Mouse (Mus musculus) adrenal gland, adult 2 months (tissue): ENCODE measurements at regions not wholly inside any gene's neighbourhood (a gene's known extent, or its start where the extent isn't known, plus 50 kb on each side); places are given as distances from the start of the nearest gene placed in this dataset.

ENCODE experiments used
- DNase-seq: peaks from one replicate; pipeline ENCODE4 v3.0.0; 2021

- no peak for DNase-seq
Measured at GRCm38 (mm10) chr5:21109030-21109429, 53.3 kb upstream of the Ptpn12 start.

- DNase-seq, result no peak
Measured at GRCm38 (mm10) chr5:21113377-21113776, 57.7 kb upstream of the Ptpn12 start.

GRCm38 (mm10) chr5:21115552-21115951, 59.8 kb upstream of the Ptpn12 start:
- no peak for DNase-seq

GRCm38 (mm10) chr5:21123081-21123480, 63.0 kb upstream of the Gsap start:
- DNase-seq, result peak; percentile 59

- DNase-seq, result no peak
Measured at GRCm38 (mm10) chr5:21125085-21125484, 61.0 kb upstream of the Gsap start.

GRCm38 (mm10) chr5:21131173-21131572, 54.9 kb upstream of the Gsap start:
- peak; percentile 41 for DNase-seq

- no peak for DNase-seq
Measured at GRCm38 (mm10) chr5:21131943-21132342, 54.1 kb upstream of the Gsap start.

- DNase-seq, result peak; percentile 70
Measured at GRCm38 (mm10) chr5:21135476-21135875, 50.6 kb upstream of the Gsap start.

- DNase-seq, result peak; percentile 80
Measured at GRCm38 (mm10) chr5:21136081-21136480, 50.0 kb upstream of the Gsap start.
